Mouse (Mus musculus) heart, postnatal 0 days (tissue): ENCODE data around the gene Togaram1.

Source experiments
- CTCF ChIP-seq: IDR thresholded peaks from 2 replicates; pipeline ENCODE4 v1.5.1; 2016; ENCODE audit warnings: antibody characterized with exemption, control low read depth, low read depth
- EP300 ChIP-seq: IDR thresholded peaks from 2 replicates; pipeline ENCODE4 v1.6.1; 2016; ENCODE audit warnings: antibody characterized with exemption, low read depth

DNA sequence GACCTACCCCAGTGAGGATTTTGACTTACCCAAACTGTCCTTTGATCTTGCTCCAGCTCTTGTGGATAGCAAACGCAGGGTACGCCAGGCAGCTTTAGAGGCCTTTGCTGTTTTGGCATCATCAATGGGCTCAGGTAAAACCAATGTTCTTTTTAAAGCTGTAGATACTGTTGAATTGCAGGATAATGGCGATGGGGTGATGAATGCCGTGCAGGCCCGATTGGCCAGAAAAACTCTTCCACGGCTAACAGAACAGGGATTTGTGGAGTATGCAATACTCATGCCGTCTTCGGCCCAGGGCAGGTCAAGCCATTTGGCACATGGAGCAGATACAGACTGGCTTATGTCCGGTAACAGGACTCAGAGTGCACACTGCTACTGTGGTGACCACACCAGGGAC lies 1.9 kb downstream of the Togaram1 start:
- TF ChIP-seq EP300 (no peak), CTCF (no peak)
